Mouse (Mus musculus): ENCODE measurements around the gene Ralgds.

- no peak for TF ChIP-seq CTCF (IDR thresholded peaks at IDR 0.05; ENCODE audit: control insufficient read depth, insufficient read depth, low read length)
- no peak for TF ChIP-seq POLR2A (IDR thresholded peaks at IDR 0.05; ENCODE audit: borderline replicate concordance, control insufficient read depth, low read depth, low read length)
Observed at GRCm38 (mm10) chr2:28599569-28599900, 86.6 kb downstream of the Ralgds start.

Measured in bone marrow, adult 2 months (tissue).